Mouse (Mus musculus) midbrain, embryonic 13.5 days (tissue): ENCODE measurements around the gene Trabd2b. TPM values are rescaled to one million over a fixed set of nuclear protein-coding genes. Genes with fewer than 3 reads are reported as not detected.

Source experiments
- ATAC-seq: fragments of 200-750 bp; cut with Nextera tagmentation; 2 replicates; pipeline ENCODE4 v1.8.0; 2017; ENCODE audit warnings: mild to moderate bottlenecking, moderate TSS enrichment, moderate library complexity
- H3K27ac ChIP-seq: fragments of 300-500 bp; sonication (generic); 2 replicates; pipeline ENCODE4 v1.5.1; 2015; ENCODE audit warnings: inconsistent platforms, mild to moderate bottlenecking, moderate library complexity
- H3K27me3 ChIP-seq: fragments of 300-500 bp; sonication (generic); 2 replicates; pipeline ENCODE4 v1.6.1; 2015; ENCODE audit warnings: mild to moderate bottlenecking, inconsistent platforms
- H3K36me3 ChIP-seq: fragments of 300-500 bp; sonication (generic); 2 replicates; pipeline ENCODE4 v1.6.1; 2015; ENCODE audit warnings: mild to moderate bottlenecking, inconsistent platforms
- H3K4me1 ChIP-seq: fragments of 300-500 bp; sonication (generic); replicated peaks from 2 replicates; pipeline ENCODE4 v1.6.1; 2015; ENCODE audit warnings: inconsistent platforms
- H3K4me2 ChIP-seq: fragments of 300-500 bp; sonication (generic); replicated peaks from 2 replicates; pipeline ENCODE4 v1.6.1; 2015; ENCODE audit warnings: moderate library complexity, mild to moderate bottlenecking, inconsistent platforms
- H3K4me3 ChIP-seq: fragments of 300-500 bp; sonication (generic); replicated peaks from 2 replicates; pipeline ENCODE4 v1.5.1; 2015; ENCODE audit warnings: mild to moderate bottlenecking, inconsistent platforms
- H3K9ac ChIP-seq: fragments of 300-500 bp; sonication (generic); replicated peaks from 2 replicates; pipeline ENCODE4 v1.6.1; 2015; ENCODE audit warnings: mild to moderate bottlenecking, inconsistent platforms
- H3K9me3 ChIP-seq: fragments of 300-500 bp; sonication (generic); 2 replicates; pipeline ENCODE4 v1.6.1; 2016; ENCODE audit warnings: mild to moderate bottlenecking, inconsistent platforms
- WGBS: fragments of 180-500 bp; shearing (Covaris S2); methylation state at CpG from one replicate; pipeline ENCODE4 v1.1.7; 2015; 5-methylcytosine and 5-hydroxymethylcytosine counted together
- polyA plus RNA-seq: library from polyadenylated mRNA; unstranded; fragments of >200 nt; fragmentation: Nextera tagmentation; extraction: Ambion mirVana; gene quantifications from 2 replicates; pipeline ENCODE4 v1.2.1, GENCODE M21; 2015

Trabd2b gene
- polyA plus RNA-seq, 1 experiment from 2014 or later: 0.83 TPM

GRCm38 (mm10) chr4:114454495-114455186 is 48.1 kb downstream of the Trabd2b start:
- ATAC-seq: no peak
- Histone ChIP-seq H3K9me3 (no peaks in the 10 kb centered on the region), H3K36me3 (no peaks in the 10 kb centered on the region), H3K9ac (no peak overlapping the region), H3K27ac (no peak overlapping the region), H3K27me3 (no peaks in the 10 kb centered on the region), H3K4me1 (peaks cover 2% of the 10 kb centered on the region; the same call in 1 of the 2 replicates), H3K4me2 (no peak overlapping the region), H3K4me3 (no peak overlapping the region)
- WGBS: 90% methylated on average over 3 of the region's 3 CpGs

GRCm38 (mm10) chr4:114457111-114457510 is 50.6 kb downstream of the Trabd2b start:
- Histone ChIP-seq H3K9me3 (no peaks in the 10 kb centered on the region), H3K4me3 (no peak overlapping the region), H3K4me2 (no peak overlapping the region), H3K9ac (no peak overlapping the region), H3K4me1 (peaks cover 11% of the 10 kb centered on the region; the same call in 1 of the 2 replicates), H3K36me3 (no peaks in the 10 kb centered on the region), H3K27ac (no peak overlapping the region), H3K27me3 (no peaks in the 10 kb centered on the region)
- no peak for ATAC-seq
- 98% methylated on average over 2 of the region's 2 CpGs for WGBS

GRCm38 (mm10) chr4:114459591-114459990 is 53.1 kb downstream of the Trabd2b start:
- ATAC-seq: peak; percentile 65
- Histone ChIP-seq H3K27ac (no peak overlapping the region), H3K27me3 (no peaks in the 10 kb centered on the region), H3K36me3 (no peaks in the 10 kb centered on the region), H3K9me3 (no peaks in the 10 kb centered on the region), H3K9ac (no peak overlapping the region), H3K4me2 (no peak overlapping the region), H3K4me1 (peaks cover 11% of the 10 kb centered on the region; the same call in 1 of the 2 replicates), H3K4me3 (no peak overlapping the region)
- 14% methylated on average over 5 of the region's 5 CpGs for WGBS

GRCm38 (mm10) chr4:114460401-114460800 is 53.9 kb downstream of the Trabd2b start:
- no peaks in the 10 kb centered on the region for H3K9me3 ChIP-seq
- no peak overlapping the region for H3K27ac ChIP-seq
- ATAC-seq: no peak
- H3K4me2 ChIP-seq: no peak overlapping the region
- peaks cover 11% of the 10 kb centered on the region; the same call in 1 of the 2 replicates for H3K4me1 ChIP-seq
- WGBS: 73% methylated on average over 5 of the region's 5 CpGs
- H3K4me3 ChIP-seq: no peak overlapping the region
- no peaks in the 10 kb centered on the region for H3K27me3 ChIP-seq
- no peaks in the 10 kb centered on the region for H3K36me3 ChIP-seq
- H3K9ac ChIP-seq: no peak overlapping the region

- H3K9me3 ChIP-seq: no peaks in the 10 kb centered on the region
- peaks cover 11% of the 10 kb centered on the region; the same call in 1 of the 2 replicates for H3K4me1 ChIP-seq
- no peaks in the 10 kb centered on the region for H3K27me3 ChIP-seq
- ATAC-seq: peak; percentile 29; the same call in 1 of the 2 replicates
- H3K27ac ChIP-seq: no peak overlapping the region
- WGBS: 69% methylated on average over 5 of the region's 5 CpGs
- no peaks in the 10 kb centered on the region for H3K36me3 ChIP-seq
- H3K4me2 ChIP-seq: no peak overlapping the region
- no peak overlapping the region for H3K9ac ChIP-seq
- H3K4me3 ChIP-seq: no peak overlapping the region
Observed at GRCm38 (mm10) chr4:114461093-114461492, 54.6 kb downstream of the Trabd2b start.

GRCm38 (mm10) chr4:114465641-114466040 is 59.1 kb downstream of the Trabd2b start:
- no peaks in the 10 kb centered on the region for H3K9me3 ChIP-seq
- peaks cover 14% of the 10 kb centered on the region; the same call in 1 of the 2 replicates for H3K4me1 ChIP-seq
- no peak overlapping the region for H3K4me2 ChIP-seq
- WGBS: 78% methylated on average over 2 of the region's 2 CpGs
- no peak overlapping the region for H3K27ac ChIP-seq
- H3K9ac ChIP-seq: no peak overlapping the region
- ATAC-seq: no peak
- no peaks in the 10 kb centered on the region for H3K36me3 ChIP-seq
- no peaks in the 10 kb centered on the region for H3K27me3 ChIP-seq
- H3K4me3 ChIP-seq: no peak overlapping the region

- Histone ChIP-seq H3K27me3 (no peaks in the 10 kb centered on the region), H3K36me3 (no peaks in the 10 kb centered on the region), H3K9ac (no peak overlapping the region), H3K4me1 (peaks cover 9% of the 10 kb centered on the region; the same call in 1 of the 2 replicates), H3K4me2 (no peak overlapping the region), H3K27ac (no peak overlapping the region), H3K9me3 (no peaks in the 10 kb centered on the region), H3K4me3 (no peak overlapping the region)
- no peak for ATAC-seq
- 66% methylated on average over 6 of the region's 6 CpGs for WGBS
Observed at GRCm38 (mm10) chr4:114467371-114468094, 61.0 kb downstream of the Trabd2b start.

GRCm38 (mm10) chr4:114468095-114468429 is 61.5 kb downstream of the Trabd2b start:
- WGBS: 59% methylated on average over 7 of the region's 7 CpGs
- no peak overlapping the region for H3K27ac ChIP-seq
- peaks cover 9% of the 10 kb centered on the region; the same call in 1 of the 2 replicates for H3K4me1 ChIP-seq
- no peak overlapping the region for H3K9ac ChIP-seq
- H3K36me3 ChIP-seq: no peaks in the 10 kb centered on the region
- peak; percentile 21; the same call in 1 of the 2 replicates for ATAC-seq
- H3K4me3 ChIP-seq: no peak overlapping the region
- H3K27me3 ChIP-seq: no peaks in the 10 kb centered on the region
- no peaks in the 10 kb centered on the region for H3K9me3 ChIP-seq
- no peak overlapping the region for H3K4me2 ChIP-seq

GRCm38 (mm10) chr4:114469881-114470280 is 63.4 kb downstream of the Trabd2b start:
- no peak overlapping the region for H3K4me3 ChIP-seq
- no peaks in the 10 kb centered on the region for H3K27me3 ChIP-seq
- ATAC-seq: no peak
- 63% methylated on average over 1 of the region's 1 CpGs for WGBS
- H3K27ac ChIP-seq: no peak overlapping the region
- no peaks in the 10 kb centered on the region for H3K36me3 ChIP-seq
- no peaks in the 10 kb centered on the region for H3K9me3 ChIP-seq
- no peak overlapping the region for H3K9ac ChIP-seq
- H3K4me2 ChIP-seq: no peak overlapping the region
- H3K4me1 ChIP-seq: peaks cover 9% of the 10 kb centered on the region; the same call in 1 of the 2 replicates

- no peaks in the 10 kb centered on the region for H3K36me3 ChIP-seq
- peaks cover 11% of the 10 kb centered on the region for H3K4me1 ChIP-seq
- H3K4me3 ChIP-seq: no peak overlapping the region
- 86% methylated on average over 5 of the region's 5 CpGs for WGBS
- no peaks in the 10 kb centered on the region for H3K27me3 ChIP-seq
- no peaks in the 10 kb centered on the region for H3K9me3 ChIP-seq
- ATAC-seq: no peak
- no peak overlapping the region for H3K27ac ChIP-seq
- H3K4me2 ChIP-seq: no peak overlapping the region
- no peak overlapping the region for H3K9ac ChIP-seq
Observed at GRCm38 (mm10) chr4:114472143-114472542, 65.6 kb downstream of the Trabd2b start.

- Histone ChIP-seq H3K4me1 (peaks cover 15% of the 10 kb centered on the region), H3K9ac (no peak overlapping the region), H3K4me2 (no peak overlapping the region), H3K4me3 (no peak overlapping the region), H3K27ac (no peak overlapping the region), H3K36me3 (no peaks in the 10 kb centered on the region), H3K9me3 (no peaks in the 10 kb centered on the region), H3K27me3 (no peaks in the 10 kb centered on the region)
- ATAC-seq: no peak
- 83% methylated on average over 3 of the region's 3 CpGs for WGBS
Observed at GRCm38 (mm10) chr4:114476316-114476715, 69.8 kb downstream of the Trabd2b start.

- Histone ChIP-seq H3K9me3 (no peaks in the 10 kb centered on the region), H3K27ac (0 out of 2 replicates have a peak overlapping the region, but pooled peaks have one; percentile 27), H3K27me3 (no peaks in the 10 kb centered on the region), H3K4me1 (peaks cover 21% of the 10 kb centered on the region), H3K36me3 (no peaks in the 10 kb centered on the region), H3K9ac (no peak overlapping the region), H3K4me2 (no peak overlapping the region), H3K4me3 (no peak overlapping the region)
- ATAC-seq: peak; percentile 82
- WGBS: 33% methylated on average over 11 of the region's 11 CpGs
Observed at GRCm38 (mm10) chr4:114477082-114477771, 70.7 kb downstream of the Trabd2b start.
